Mouse (Mus musculus) gastrocnemius, postnatal 36 days (tissue): Measurements from ENCODE around the gene Pi4ka. TPM values are rescaled to one million over a fixed set of nuclear protein-coding genes. Genes with fewer than 3 reads are reported as not detected.
"Not testable (repeated sequence)": the region's sequence is repeated elsewhere in the genome, so short reads cannot be mapped to it uniquely, and the experiment has no call there.

Experiments
- DNase-seq, 2 experiments: peaks; one replicate each; pipeline ENCODE4 v3.0.0; 2022
- intact Hi-C: fragments of 180-260 bp; cut with DNase I; formaldehyde crosslinking; loops from one replicate; pipeline ENCODE4 v1.15.1; 2025
- total RNA-seq, 2 experiments: library from RNA; stranded (reverse); gene quantifications; 2 replicates each; pipeline ENCODE4 v1.2.3; 2021

Pi4ka gene
- total RNA-seq, 2 experiments from 2014 or later = 16.7 to 18.2 TPM

GRCm38 (mm10) chr16:17243731-17244130 lies 162.4 kb downstream of the Pi4ka start:
- DNase-seq = no peak
- intact Hi-C loops = no loop called here

GRCm38 (mm10) chr16:17239409-17239808 lies 166.7 kb downstream of the Pi4ka start:
- intact Hi-C loops = no loop called here

GRCm38 (mm10) chr16:17237634-17238033 lies 168.5 kb downstream of the Pi4ka start:
- intact Hi-C loops = no loop called here
- DNase-seq = no peak

More at GRCm38 (mm10) chr16:17239409-17239808, 166.7 kb downstream of the Pi4ka start:
- DNase-seq = no peak

GRCm38 (mm10) chr16:17234916-17235665 lies 171.0 kb downstream of the Pi4ka start:
- no peak for DNase-seq
- intact Hi-C loops = no loop called here

- no peak for DNase-seq
- intact Hi-C loops = no loop called here
These were observed 171.6 kb downstream of the Pi4ka start for GRCm38 (mm10) chr16:17234499-17234895.

- intact Hi-C loops = no loop called here
These were observed 172.2 kb downstream of the Pi4ka start for GRCm38 (mm10) chr16:17233702-17234498.

GRCm38 (mm10) chr16:17232794-17233701 lies 173.1 kb downstream of the Pi4ka start, which contains the start of gene Hic2:
Gene Hic2, plus strand, starts transcription at chr16:17233572.
- intact Hi-C loops = no loop called here
- DNase-seq = peak; percentile 90 to 93

More at GRCm38 (mm10) chr16:17233702-17234498, 172.2 kb downstream of the Pi4ka start:
- DNase-seq = peak in 1 of 2 experiments; percentile 31

- intact Hi-C loops, DNase-seq: not testable (repeated sequence)
These were observed 174.6 kb downstream of the Pi4ka start for GRCm38 (mm10) chr16:17231523-17231922.

Other genes starting within 250 kb of the Pi4ka start
- 100 to 1,000 TPM; 130 to 135 TPM for gene Ube2l3, start 203.7 kb downstream of the Pi4ka start, total RNA-seq
- not detected for gene Rimbp3, start 197.7 kb downstream of the Pi4ka start, total RNA-seq
- 1 to 10 TPM; 1.1 to 1.3 TPM for gene Hic2, start 172.7 kb downstream of the Pi4ka start, total RNA-seq
- 1 to 10 TPM in 1 of 2 experiments, under 1 TPM in 1; 0.91 to 1.4 TPM for gene Tmem191c, start 130.2 kb downstream of the Pi4ka start, total RNA-seq
- gene Serpind1, start 74.9 kb downstream of the Pi4ka start, total RNA-seq = under 1 TPM in 1 of 2 experiments, not detected in 1; 0.27 TPM
- 10 to 100 TPM; 14.2 to 15.6 TPM for gene Snap29, start 328 bp downstream of the Pi4ka start, total RNA-seq
- 10 to 100 TPM; 17.3 to 17.6 TPM for gene Crkl, start 45.7 kb upstream of the Pi4ka start, total RNA-seq
- under 1 TPM in 1 of 2 experiments, not detected in 1; 0.20 TPM for gene Aifm3, start 83.3 kb upstream of the Pi4ka start, total RNA-seq
- 10 to 100 TPM; 18.8 to 23.2 TPM for gene Lztr1, start 102.4 kb upstream of the Pi4ka start, total RNA-seq
- 10 to 100 TPM; 12.8 to 14.4 TPM for gene Thap7, start 124.8 kb upstream of the Pi4ka start, total RNA-seq
- 1 to 10 TPM; 1.0 to 1.6 TPM for gene Lrrc74b, start 154.9 kb upstream of the Pi4ka start, total RNA-seq
- gene P2rx6, start 155.6 kb upstream of the Pi4ka start, total RNA-seq = 1 to 10 TPM; 8.0 to 9.3 TPM
- under 1 TPM in 1 of 2 experiments, not detected in 1; 0.12 TPM for gene Slc7a4, start 176.9 kb upstream of the Pi4ka start, total RNA-seq
- gene Smpd4, start 213.0 kb upstream of the Pi4ka start, total RNA-seq = 10 to 100 TPM in 1 of 2 experiments, 1 to 10 TPM in 1; 9.4 to 13.1 TPM
- gene Ccdc74a, start 240.2 kb upstream of the Pi4ka start, total RNA-seq = under 1 TPM in 1 of 2 experiments, not detected in 1; 0.82 TPM